Mouse (Mus musculus): Measurements from ENCODE around the gene Dhx15.
"Not testable (repeated sequence)": the region's sequence is repeated elsewhere in the genome, so short reads cannot be mapped to it uniquely, and the experiment has no call there.

The Dhx15 gene

DNA sequence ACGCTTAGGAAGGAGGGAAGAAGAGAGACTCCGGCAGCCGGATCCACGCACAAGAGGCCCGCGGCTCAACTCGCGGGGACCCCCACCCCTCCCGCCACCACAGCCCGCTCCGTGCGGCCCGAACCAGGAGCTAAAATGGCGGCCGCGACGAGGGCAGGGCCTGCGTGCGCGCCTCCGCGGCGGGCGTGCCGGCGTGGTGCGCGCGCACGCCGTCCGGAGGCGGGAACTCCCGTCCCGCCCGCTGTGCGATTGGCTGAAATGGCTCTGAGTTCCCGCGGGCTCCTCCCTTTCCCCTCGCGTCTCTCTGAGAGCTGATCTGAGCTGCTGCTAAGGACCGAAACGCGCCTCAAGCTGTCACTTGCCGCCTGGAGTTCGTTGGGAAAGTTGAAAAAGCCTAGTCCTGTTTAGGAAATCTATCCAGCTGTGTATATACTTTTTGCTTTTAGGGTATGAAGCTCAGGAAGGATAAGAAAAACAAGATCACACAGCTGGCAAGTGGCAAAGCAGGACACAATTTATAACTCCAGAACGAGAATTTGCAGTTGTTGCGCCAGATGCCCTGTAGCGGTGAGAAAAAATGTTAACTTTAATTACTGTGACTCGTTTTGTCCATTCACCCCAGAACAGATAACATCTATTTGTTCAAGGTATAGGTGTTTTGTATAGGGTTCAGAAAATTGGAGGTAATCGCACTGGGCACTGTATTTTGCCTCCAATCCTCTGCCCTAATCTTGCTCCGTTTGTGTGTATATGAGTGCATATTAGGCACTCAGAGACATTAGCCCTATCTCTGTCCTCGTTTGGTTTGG, at the start of gene Dhx15:
Gene Dhx15 (minus strand): TSS at position 144 of the 809 bp plus-strand sequence.
- peak; percentile 86 for DNase-seq (ENCODE audit: low read depth)

DNA sequence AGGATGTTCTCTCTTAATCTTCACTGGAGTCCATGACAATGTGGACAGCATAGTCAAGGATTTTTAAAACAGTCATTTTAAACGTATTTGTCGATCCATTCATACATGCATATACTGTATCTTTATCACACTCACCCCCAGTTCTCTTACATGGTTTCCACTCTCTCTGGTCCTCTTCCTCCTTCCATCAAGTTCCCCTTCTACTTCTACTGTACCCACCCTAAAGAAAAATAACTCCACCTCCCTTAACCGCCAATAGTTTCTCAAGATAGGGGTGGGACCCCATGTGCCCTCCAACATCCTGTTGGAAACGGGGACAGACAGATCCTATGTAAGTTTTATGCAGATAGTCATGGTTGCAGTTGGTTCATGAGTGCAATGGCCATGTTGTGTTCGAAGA, 48.6 kb upstream of the Dhx15 start:
- DNase-seq (ENCODE audit: low read depth): no peak

DNA sequence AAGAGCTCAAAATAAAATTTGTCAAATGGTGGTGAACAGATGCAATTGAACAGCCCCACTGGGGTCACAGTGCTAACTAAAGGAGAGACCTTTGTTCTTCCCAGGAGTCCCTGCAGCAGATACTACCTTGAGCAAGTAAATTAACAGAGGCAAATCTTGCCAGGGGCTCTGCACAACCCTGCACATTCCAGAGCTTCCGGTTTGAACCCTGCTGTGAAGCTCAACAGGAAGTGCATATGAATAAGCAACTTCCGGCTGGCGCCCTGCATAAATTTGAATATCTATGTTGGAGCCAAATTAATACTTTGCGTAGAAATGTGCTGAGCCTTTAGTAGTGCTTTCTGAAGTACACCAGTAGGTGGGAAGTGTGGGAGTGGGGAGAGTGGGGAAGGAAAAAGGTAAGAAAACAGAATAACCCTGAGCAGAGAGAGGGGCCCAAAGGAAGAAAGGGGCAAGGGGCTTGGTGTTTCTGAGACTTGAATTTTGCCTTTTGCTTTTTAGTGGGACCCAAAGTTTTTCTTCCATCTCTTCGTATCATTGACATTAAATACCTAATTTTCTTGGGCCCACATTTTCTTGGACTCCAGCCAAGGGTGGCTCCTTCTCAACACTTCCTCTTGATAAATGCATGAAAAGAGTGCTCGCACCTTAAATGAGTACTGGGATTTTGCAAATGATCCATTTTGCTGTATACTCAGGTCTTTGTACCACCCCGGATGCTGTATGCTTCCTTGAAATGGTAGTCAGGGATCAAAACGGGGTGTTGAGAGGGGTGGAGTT, 47.8 kb upstream of the Dhx15 start:
- DNase-seq (ENCODE audit: low read depth): no peak

DNA sequence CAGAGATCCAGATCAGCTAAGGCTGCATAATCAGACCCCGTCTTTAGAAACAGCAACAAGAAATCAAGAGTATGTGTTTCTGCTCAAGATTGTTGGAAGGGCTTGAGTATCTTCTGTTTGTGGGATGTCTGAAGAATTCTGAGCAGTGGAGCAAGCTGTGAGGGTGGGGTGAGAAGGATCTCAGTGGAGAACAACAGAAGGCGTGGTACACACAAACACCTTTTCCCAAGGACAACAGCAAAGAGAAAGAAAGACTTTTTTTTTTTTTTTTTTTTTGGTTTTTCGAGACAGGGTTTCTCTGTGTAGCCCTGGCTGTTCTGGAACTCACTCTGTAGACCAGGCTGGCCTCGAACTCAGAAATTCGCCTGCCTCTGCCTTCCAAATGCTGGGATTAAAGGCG, 46.3 kb upstream of the Dhx15 start:
- DNase-seq (ENCODE audit: low read depth): not testable (repeated sequence)

DNA sequence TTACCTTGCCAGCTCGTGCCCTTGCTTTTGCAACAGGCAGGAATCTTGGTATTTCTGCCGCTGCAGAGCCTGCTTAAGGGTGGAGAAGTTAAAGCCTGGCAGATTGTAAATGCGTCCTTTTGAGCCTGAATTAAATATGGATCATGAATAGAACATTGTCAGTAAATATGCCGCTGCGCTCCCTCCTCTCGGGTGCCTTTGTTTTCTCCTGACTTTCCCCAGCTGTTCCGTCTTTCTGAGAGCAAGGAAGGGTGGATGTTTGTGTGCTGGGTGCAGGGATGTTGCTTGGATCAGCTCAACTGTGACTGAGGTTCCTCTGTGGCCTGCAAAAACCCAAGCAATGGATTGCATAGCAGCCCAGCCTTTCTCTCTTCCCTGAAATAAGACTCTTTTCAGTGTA, 44.3 kb upstream of the Dhx15 start:
- no peak for DNase-seq (ENCODE audit: low read depth)

DNA sequence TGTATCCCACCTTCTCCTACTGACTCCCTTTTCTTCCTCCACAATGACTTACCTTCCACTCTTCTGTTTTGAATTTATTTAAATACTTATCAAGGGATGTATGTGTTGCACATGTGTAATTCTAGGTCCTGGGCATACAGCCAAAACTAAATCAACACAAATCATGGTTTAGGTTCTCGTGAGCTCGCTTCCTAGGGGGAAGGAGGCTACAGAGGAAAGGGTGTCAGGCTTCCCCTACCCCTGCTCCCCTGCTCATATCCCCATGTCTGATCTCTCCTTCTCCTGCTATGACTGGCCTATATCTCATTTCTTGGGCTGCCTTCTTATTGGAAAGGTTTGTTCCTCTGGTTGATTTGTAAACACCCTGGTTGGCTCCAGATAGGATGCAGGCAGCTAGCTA, 43.6 kb upstream of the Dhx15 start:
- DNase-seq (ENCODE audit: low read depth): no peak

DNA sequence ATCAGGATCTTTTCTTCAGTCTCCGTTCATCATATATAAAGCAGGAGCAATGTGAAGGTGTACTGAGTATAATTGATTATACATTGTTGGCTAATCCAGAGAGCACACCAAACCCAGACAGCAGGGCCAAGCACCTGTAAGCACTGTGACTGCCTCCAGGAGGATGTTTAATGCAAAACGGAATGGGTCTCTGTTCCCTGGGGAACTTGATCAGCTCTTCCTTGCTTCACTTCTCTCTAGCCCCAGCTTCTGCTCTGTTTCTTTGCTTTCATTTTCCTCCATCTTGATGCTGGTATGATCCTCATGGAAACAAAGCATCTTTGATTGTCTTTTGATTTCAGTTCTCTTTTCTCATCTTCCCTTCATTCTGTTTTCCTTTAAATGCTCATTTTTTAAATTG, 42.3 kb upstream of the Dhx15 start:
- no peak for DNase-seq (ENCODE audit: low read depth)

DNA sequence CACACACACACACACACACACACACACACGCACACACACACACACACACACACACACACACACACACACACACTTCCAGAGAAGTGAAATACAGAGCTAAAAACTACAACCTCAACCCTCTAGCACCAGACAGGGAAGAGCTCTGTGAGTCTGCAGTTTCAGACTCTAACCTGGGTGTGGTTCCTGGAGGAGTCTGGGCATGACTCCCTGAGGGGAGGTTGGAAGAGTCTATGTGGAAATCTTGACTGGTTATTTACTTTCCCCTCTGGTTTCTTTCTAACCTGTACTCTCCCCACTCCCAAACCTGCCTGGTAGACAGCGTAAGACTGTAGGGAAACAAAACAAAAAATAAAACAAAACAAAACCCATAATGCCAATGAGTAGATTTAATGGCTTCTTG, 41.9 kb upstream of the Dhx15 start:
- no peak for DNase-seq (ENCODE audit: low read depth)

DNA sequence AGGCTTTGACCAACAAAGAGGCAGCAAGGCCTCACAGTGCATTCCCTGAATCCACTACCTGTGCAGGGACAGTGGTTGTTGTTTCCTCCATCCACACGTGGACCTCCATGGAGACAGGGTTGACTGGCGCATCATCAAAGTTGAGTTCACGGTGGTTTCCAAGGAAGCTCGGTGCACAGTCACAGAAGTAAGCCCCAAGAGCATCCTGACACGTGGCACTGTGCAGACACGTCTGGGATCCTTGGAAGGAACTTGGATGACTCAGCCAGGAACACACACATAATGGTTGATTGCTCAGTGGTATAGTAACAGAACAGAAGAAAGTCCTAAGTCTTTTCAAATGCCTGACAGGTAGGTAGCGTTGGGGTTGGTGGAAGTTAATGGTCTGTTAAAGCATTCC, 40.2 kb upstream of the Dhx15 start:
- DNase-seq (ENCODE audit: low read depth): no peak

DNA sequence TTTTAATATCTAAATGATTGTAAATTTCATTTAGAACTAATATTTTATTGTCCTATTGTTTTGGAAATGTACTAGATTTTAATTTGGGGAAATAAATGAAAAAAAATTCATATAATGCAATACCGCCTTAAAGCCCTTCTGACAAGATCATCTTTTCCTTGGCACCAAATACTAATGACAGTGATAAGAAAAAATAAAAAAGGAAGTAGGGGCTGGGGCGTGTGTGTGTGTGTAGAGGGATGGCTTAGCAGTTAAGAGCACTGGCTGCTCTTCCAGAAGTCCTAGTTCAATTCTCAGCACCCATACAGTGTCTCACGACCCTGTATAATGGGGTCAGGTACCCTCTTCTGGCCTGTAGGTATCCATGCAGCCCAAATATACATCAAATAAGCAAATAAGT, 36.4 kb upstream of the Dhx15 start:
- DNase-seq (ENCODE audit: low read depth): no peak

DNA sequence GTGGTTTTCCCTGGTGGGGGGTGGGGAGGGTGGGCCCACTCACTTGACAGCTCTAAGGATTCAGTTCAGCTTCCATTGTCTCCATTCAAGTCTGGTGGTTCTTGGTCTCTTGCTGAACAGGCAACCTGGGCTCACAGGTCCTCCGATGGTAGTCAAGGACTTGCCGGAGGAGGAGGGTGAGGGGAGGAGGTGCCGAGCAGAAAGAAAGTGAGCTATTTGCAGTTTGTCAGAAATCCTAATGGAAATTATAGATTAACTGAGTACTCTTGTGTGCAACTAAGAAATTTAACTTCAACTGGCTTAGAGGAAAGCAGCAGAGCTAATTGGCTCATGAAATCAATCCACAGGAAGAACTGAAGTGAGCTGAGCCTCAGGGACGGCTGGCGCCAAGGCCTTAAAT, 31.3 kb upstream of the Dhx15 start:
- no peak for DNase-seq (ENCODE audit: low read depth)

DNA sequence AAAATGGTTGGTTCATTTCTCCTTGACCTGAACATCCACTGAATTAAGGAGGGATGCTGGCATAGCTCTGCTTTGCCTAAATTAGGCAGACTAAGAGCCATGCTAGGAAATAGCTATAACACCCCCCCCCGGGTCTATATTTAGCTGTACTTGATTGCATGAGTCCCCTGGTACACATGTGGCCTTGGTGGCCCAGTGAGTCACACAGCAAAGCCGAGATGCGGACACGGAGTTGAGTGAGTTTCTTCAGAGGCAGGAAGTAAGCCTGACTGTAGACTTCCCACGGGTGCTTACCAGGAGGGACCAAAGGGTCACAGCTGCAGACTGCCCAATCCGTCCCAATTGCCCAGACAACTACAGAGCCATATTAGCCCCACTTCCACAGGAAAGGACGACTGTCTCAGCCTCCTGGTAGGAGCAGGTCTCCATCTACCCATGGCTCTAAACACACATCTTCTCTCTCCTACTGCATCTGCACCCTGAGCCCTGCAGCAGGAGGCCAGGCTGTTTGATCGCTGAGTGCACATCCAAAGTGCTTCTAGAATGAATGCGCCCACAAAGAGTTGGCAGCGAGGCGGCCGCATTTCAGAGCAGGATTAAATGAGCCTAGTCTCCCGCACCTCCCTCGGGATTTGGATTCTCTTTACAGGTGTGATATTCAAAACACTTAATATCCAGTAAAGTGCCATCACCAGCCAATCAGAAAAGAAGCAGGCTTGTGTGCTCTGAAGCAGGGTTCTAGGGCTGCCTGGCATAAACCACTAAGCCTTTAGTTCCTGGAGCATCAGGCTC, 29.9 kb upstream of the Dhx15 start:
- no peak for DNase-seq (ENCODE audit: low read depth)

DNA sequence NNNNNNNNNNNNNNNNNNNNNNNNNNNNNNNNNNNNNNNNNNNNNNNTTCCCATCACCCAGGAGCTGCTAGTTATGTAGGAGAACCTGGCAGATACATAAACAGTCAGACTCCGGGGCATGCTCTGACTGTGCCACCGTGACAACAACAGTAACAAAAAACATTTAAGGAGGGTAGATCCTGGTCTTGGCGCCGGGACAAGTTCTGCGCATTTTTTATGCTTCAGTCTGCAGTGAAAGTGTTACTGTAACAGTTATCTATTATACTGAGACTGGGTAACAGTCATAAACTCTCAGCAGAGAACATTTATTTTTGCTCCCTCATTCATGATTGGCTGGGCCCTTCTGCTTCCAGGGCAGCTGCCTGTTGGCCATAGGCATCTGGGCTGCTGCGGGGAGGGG, 27.9 kb upstream of the Dhx15 start:
- no peak for DNase-seq (ENCODE audit: low read depth)

DNA sequence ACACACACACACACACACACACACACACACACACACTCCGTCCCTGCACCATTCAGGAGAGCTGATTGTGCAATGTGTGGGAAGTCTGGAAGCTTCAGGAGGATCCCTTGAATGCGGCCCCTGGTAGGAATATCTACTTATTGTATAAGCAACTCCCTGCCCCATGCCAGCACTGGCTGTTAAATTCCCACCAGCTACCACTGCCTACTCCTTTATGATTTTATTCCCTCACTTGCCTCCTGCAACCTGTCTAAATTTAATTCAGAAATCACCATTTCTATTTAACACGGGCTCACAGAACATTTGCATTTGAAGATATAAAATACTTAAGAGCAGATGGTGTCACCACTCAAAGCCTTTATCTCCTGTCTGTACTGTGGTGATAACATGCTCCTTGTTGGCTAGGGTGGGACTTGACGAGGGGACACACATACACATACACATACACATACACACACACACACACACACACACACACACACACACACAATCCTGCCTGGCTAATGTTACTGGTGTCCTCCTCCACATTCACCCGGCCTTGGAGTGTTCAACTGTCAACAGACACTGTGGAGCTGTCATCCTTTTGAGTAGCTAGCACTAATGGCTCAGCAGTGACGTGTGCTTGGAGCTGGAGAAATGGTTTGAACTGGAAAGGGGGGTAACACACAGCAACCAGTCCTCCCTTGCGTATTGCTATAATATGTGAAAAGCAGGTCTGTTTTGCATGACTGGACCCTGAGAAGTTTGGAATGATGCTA, 23.0 kb upstream of the Dhx15 start:
- DNase-seq (ENCODE audit: low read depth): no peak

DNA sequence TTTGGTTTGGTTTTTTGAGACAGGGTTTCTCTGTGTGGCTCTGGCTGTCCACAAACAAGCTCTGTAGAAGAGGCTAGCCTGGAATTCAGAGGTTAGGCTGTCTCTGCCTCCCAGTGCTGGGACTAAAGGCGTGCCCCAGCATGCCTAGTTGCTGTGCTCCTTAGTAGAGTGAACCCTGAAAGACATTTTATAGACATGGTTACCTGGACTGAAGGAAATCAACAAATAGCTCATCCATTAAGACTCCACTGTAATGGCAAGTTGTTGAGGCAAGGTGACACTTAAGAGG, 810 bp upstream of the Dhx15 start:
- peak; percentile 18 for DNase-seq (ENCODE audit: low read depth)

DNA sequence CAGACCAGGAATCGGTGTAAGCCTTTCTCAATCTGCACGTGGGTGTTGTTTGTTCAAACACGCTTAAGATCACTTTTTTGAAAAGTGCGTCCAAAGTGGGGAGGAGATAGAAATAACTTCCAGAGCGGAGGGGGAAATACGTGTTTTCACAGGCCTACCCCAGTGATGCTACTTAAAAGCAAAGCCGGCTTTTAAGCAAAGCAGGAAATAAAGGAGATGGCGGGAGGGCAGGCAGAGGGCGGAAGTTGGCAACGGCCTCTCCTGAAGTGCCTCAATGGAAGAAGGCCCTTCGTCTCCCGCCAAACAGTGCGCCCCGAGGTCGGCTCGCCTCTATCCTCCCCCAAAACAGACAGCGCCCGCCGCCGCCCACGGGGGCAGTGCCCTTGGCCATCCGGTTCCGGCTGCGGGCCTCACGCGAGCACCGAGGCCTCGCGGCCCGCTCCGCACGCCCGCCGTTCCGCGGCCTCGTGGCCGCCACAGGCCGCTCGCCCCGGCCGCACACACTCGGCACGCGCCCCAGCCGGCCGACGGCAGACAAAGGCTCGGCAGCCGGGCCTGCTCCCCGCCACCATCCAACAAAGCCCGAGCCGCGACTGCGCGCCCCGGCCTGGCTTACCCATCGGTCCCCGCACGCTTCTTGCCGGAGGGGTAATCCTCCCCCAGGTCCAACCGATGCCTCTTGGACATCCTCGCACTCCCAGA, 499 bp downstream of the Dhx15 start:
- DNase-seq (ENCODE audit: low read depth): peak; percentile 24

DNA sequence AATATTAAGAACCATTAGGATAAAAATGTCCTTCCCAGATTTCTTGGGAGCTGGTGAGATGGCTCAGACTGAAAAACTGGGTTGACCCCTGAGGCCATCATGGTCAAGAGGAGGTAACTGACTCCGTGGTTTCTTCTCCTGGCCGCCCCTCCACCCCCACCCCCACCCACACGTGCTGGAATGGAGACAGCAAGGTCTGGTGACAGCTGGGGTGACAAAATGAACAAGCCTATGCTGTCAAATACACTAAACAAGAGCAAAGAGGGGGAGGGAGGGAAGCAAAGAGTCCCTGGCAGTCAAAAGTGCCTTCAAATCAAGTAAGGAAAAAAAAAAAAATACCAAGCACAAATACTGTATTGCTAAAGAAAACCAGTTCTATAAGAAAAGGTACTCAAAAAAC, 2.1 kb downstream of the Dhx15 start:
- DNase-seq (ENCODE audit: low read depth): no peak

DNA sequence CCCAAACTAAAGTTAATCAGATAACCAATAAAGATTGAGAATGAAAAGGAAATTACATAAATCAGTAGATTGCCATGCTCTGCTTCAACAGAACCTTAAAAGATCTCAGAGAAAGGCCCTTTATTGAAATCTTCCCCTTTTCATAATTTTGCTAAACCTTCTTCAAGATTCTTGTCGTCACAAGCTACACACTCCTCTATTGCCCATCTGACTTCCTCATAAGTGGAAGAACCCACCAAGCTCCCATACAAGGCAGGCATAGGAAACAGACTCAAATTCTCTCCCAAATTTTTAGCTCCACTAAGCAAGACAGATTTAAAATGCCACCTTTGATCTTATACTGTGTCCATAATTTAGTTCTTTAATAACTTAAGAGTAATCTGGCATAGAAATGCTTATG, 13.0 kb downstream of the Dhx15 start:
- DNase-seq (ENCODE audit: low read depth): no peak

DNA sequence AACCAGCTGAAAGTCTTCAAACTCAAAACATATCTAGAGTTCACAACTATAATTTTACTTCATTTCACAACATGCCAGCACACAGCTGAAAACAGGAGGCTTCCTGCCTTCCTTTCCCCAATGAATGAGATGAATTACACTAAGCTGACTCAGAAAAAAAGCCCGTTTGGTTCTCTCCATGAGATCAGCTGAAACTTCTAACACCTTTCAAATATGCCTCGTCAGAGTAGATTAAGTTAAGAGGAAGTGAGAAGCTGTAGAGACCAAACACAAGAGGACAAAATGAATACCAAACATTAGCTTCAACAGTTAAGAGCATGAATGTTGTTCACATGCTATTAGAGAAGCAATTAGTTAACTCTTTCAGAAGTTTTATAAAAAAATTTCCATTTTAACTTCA, 21.8 kb downstream of the Dhx15 start:
- no peak for DNase-seq (ENCODE audit: low read depth)

DNA sequence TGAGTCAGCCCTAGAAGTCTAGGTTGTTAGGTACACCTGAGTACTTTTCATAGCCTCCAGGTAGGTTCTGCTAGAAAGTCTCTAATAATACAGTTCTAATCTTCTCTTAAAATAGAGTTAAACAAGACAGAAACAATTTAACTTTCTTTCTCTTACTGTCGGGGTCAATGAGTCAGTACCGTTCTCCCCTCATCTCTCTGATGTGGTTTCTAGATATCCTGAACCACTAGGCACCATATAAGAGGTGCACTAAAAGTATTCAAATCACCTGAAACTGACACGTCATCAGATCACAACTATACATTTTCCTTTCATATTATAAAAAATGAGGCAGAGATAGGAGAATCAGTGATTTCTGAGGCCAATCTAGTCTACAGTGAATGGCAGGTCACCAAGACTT, 41.2 kb downstream of the Dhx15 start:
- DNase-seq (ENCODE audit: low read depth): no peak

DNA sequence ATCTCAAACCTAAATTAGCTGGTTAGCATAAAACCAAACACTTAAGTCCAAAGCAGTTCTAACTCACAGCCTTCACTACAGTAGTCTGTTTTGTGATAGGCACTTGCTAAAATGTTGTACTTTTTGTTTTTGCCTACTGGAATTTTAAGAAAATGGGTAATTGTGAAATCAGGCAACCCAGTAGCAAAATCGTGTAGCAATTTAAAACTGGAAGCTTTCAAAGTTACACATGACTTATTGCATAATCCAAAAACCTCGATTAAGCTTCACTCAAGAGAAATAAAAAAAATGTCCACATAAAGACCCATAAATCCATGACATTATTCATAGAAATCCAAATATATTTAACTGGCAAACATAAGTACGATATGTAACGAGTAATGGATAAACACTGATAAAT, 43.2 kb downstream of the Dhx15 start:
- DNase-seq (ENCODE audit: low read depth): peak; percentile 36

DNA sequence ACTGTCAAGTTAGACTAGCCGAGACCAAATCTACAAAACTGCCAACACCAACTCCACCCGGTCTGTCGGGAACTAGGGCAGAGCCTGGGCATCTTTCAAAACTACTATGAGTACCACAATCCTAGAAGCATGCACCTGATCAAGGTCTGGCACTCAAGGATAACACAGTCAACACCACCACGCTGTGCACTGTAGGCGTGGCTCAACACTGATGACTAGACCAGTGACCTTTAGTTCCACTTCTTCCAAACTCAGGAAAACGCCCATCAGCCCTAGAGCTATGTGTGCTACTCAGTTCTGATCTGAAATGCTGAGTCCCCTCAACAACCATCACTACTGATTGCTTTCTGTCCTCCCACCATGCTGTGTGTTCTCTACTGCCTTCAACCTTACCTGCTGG, 44.6 kb downstream of the Dhx15 start:
- no peak for DNase-seq (ENCODE audit: low read depth)

Measured in fibroblast of lung, adult 2 months (primary cell).